Mouse (Mus musculus) forebrain, embryonic 13.5 days (tissue): ENCODE results near the gene Lrrtm4. TPM values are rescaled to one million over a fixed set of nuclear protein-coding genes. Genes with fewer than 3 reads are reported as not detected.
A peak's percentile ranks its signal among the peaks of the same experiment; 100 is the strongest.

Experiments
- ATAC-seq: fragments of 200-750 bp; cut with Nextera tagmentation; 2 replicates; pipeline ENCODE4 v1.8.0; 2017
- H3K27ac ChIP-seq: fragments of 300-500 bp; sonication (generic); 2 replicates; pipeline ENCODE4 v1.5.1; 2015; ENCODE audit warnings: inconsistent platforms, mild to moderate bottlenecking, moderate library complexity
- H3K27me3 ChIP-seq: fragments of 300-500 bp; sonication (generic); 2 replicates; pipeline ENCODE4 v1.6.1; 2015; ENCODE audit warnings: mild to moderate bottlenecking, inconsistent platforms
- H3K36me3 ChIP-seq: fragments of 300-500 bp; sonication (generic); 2 replicates; pipeline ENCODE4 v1.6.1; 2015; ENCODE audit warnings: mild to moderate bottlenecking, inconsistent platforms; ENCODE audit not compliant: poor library complexity, severe bottlenecking
- H3K4me1 ChIP-seq: fragments of 300-500 bp; sonication (generic); 2 replicates; pipeline ENCODE4 v1.6.1; 2015; ENCODE audit warnings: inconsistent platforms
- H3K4me2 ChIP-seq: fragments of 300-500 bp; sonication (generic); 2 replicates; pipeline ENCODE4 v1.6.1; 2015; ENCODE audit warnings: inconsistent platforms, mild to moderate bottlenecking, moderate library complexity
- H3K4me3 ChIP-seq: fragments of 300-500 bp; sonication (generic); 2 replicates; pipeline ENCODE4 v1.5.1; 2015; ENCODE audit warnings: mild to moderate bottlenecking, inconsistent platforms
- H3K9ac ChIP-seq: fragments of 300-500 bp; sonication (generic); 2 replicates; pipeline ENCODE4 v1.6.1; 2015; ENCODE audit warnings: mild to moderate bottlenecking, inconsistent platforms
- H3K9me3 ChIP-seq: fragments of 300-500 bp; sonication (generic); replicated peaks from 2 replicates; pipeline ENCODE4 v1.6.1; 2016; ENCODE audit warnings: inconsistent platforms
- WGBS: fragments of 180-500 bp; shearing (Covaris S2); methylation state at CpG from one replicate; pipeline ENCODE4 v1.1.7; 2015; 5-methylcytosine and 5-hydroxymethylcytosine counted together
- polyA plus RNA-seq: library from polyadenylated mRNA; unstranded; fragments of >200 nt; fragmentation: Nextera tagmentation; extraction: Ambion mirVana; gene quantifications from 2 replicates; pipeline ENCODE4 v1.2.1, GENCODE M21; 2015

Lrrtm4 gene
- polyA plus RNA-seq, 1 experiment from 2014 or later, result 7.9 TPM

GRCm38 (mm10) chr6:80182353-80182752 lies 163.7 kb downstream of the Lrrtm4 start:
- ATAC-seq, result no peak
- 85% methylated on average over 2 of the region's 2 CpGs for WGBS

GRCm38 (mm10) chr6:80185489-80186113 lies 166.9 kb downstream of the Lrrtm4 start:
- Histone ChIP-seq H3K27ac (no peak overlapping the region), H3K9me3 (no peaks in the 10 kb centered on the region), H3K9ac (no peak overlapping the region), H3K27me3 (no peaks in the 10 kb centered on the region), H3K4me1 (peaks cover 13% of the 10 kb centered on the region), H3K36me3 (no peaks in the 10 kb centered on the region), H3K4me3 (no peak overlapping the region), H3K4me2 (no peak overlapping the region)
- WGBS, result 34% methylated on average over 6 of the region's 6 CpGs
- ATAC-seq, result peak; percentile 74; the same call in 1 of the 2 replicates

More at GRCm38 (mm10) chr6:80182353-80182752, 163.7 kb downstream of the Lrrtm4 start:
- no peak overlapping the region for H3K9ac ChIP-seq
- H3K4me3 ChIP-seq, result no peak overlapping the region
- H3K9me3 ChIP-seq, result no peaks in the 10 kb centered on the region
- H3K27ac ChIP-seq, result no peak overlapping the region
- no peaks in the 10 kb centered on the region for H3K27me3 ChIP-seq
- H3K4me1 ChIP-seq, result peaks cover 13% of the 10 kb centered on the region
- H3K4me2 ChIP-seq, result no peak overlapping the region
- H3K36me3 ChIP-seq, result no peaks in the 10 kb centered on the region

- H3K9ac ChIP-seq, result no peak overlapping the region
- 16% methylated on average over 1 of the region's 1 CpGs for WGBS
- H3K27ac ChIP-seq, result no peak overlapping the region
- no peaks in the 10 kb centered on the region for H3K27me3 ChIP-seq
- no peaks in the 10 kb centered on the region for H3K9me3 ChIP-seq
- no peak for ATAC-seq
- H3K36me3 ChIP-seq, result no peaks in the 10 kb centered on the region
- H3K4me3 ChIP-seq, result no peak overlapping the region
- H3K4me2 ChIP-seq, result no peak overlapping the region
- H3K4me1 ChIP-seq, result peaks cover 13% of the 10 kb centered on the region
Measured at GRCm38 (mm10) chr6:80186791-80187190, 168.1 kb downstream of the Lrrtm4 start.

GRCm38 (mm10) chr6:80209476-80209875 lies 190.8 kb downstream of the Lrrtm4 start:
- no peak overlapping the region for H3K4me3 ChIP-seq
- H3K9ac ChIP-seq, result no peak overlapping the region
- no peak overlapping the region for H3K4me2 ChIP-seq
- no peak overlapping the region for H3K27ac ChIP-seq
- H3K9me3 ChIP-seq, result no peaks in the 10 kb centered on the region
- no peaks in the 10 kb centered on the region for H3K27me3 ChIP-seq
- H3K36me3 ChIP-seq, result no peaks in the 10 kb centered on the region
- ATAC-seq, result peak; percentile 61; the same call in 1 of the 2 replicates
- H3K4me1 ChIP-seq, result peaks cover 10% of the 10 kb centered on the region; the same call in 1 of the 2 replicates
- 8% methylated on average over 2 of the region's 2 CpGs for WGBS

DNA sequence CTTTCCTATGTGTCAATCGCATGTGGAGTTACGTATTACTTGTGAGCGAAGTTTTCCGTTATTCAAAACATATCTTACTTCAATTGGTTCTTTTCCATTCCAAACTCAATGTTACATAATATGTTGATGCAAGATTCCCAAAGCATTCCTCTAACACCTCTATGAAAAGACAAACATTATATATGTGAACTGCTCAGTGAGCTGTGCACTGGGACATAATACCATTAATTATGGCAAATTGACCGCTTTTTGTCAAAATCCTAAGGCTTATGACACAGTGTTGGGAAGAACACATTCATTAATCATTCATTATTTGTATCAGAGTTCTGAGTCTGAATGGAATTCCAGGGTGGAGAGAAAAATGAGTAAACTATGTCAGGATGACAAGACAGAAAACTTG lies 191.6 kb downstream of the Lrrtm4 start:
- WGBS, result 75% methylated on average over 5 of the region's 5 CpGs

DNA sequence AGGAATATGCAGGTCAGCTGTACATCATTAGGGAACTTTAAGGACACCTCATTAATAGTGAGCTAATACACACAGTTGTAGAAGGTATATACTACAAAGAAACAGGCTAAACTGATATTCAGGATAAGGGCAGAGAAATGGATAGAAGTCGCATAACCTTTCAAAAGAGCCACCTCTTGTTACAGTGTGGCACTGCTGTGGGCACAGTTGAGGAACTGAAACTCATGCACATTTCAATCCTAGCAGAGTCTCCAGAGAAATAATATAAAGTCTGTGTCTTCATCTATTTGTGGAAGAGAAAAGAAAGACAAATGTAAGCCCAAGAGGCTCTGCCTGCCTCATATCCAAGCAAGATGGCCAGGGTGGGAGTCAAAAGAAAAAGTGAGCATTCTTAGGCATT lies 242.9 kb downstream of the Lrrtm4 start:
- no peaks in the 10 kb centered on the region for H3K9me3 ChIP-seq
- no peak overlapping the region for H3K27ac ChIP-seq
- no peaks in the 10 kb centered on the region for H3K27me3 ChIP-seq
- H3K9ac ChIP-seq, result no peak overlapping the region
- no peak overlapping the region for H3K4me2 ChIP-seq
- 94% methylated on average over 1 of the region's 1 CpGs for WGBS
- no peaks in the 10 kb centered on the region for H3K4me1 ChIP-seq
- H3K4me3 ChIP-seq, result no peak overlapping the region
- ATAC-seq, result peak; percentile 24; the same call in 1 of the 2 replicates
- no peaks in the 10 kb centered on the region for H3K36me3 ChIP-seq

More for the DNA sequence above, 191.6 kb downstream of the Lrrtm4 start:
- H3K4me1 ChIP-seq, result peaks cover 10% of the 10 kb centered on the region; the same call in 1 of the 2 replicates
- H3K4me3 ChIP-seq, result no peak overlapping the region
- no peak overlapping the region for H3K27ac ChIP-seq
- no peak overlapping the region for H3K9ac ChIP-seq
- H3K36me3 ChIP-seq, result no peaks in the 10 kb centered on the region
- H3K4me2 ChIP-seq, result no peak overlapping the region
- no peaks in the 10 kb centered on the region for H3K27me3 ChIP-seq
- no peaks in the 10 kb centered on the region for H3K9me3 ChIP-seq
- no peak for ATAC-seq

DNA sequence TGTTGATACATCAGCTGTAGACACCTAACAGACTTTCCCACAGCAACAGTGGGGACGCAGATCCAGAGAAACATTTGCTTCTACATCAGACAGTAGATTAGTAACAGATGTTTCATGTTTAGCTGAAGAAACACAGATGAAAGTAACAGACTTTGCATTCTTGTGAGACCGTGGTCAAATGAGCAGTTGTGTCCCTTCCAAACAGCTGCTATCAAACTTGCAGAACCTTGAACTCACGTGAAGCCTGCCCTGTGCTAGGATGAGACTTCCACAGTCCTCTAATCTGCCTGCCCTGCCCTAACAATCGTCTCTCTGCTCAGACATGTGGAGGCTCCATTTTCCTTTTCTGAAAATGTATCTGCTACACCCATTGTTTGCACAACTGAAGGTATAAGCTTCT lies 245.3 kb downstream of the Lrrtm4 start:
- H3K4me1 ChIP-seq, result no peaks in the 10 kb centered on the region
- H3K4me2 ChIP-seq, result no peak overlapping the region
- H3K36me3 ChIP-seq, result no peaks in the 10 kb centered on the region
- H3K9me3 ChIP-seq, result no peaks in the 10 kb centered on the region
- H3K27ac ChIP-seq, result no peak overlapping the region
- ATAC-seq, result no peak
- no peak overlapping the region for H3K9ac ChIP-seq
- H3K27me3 ChIP-seq, result no peaks in the 10 kb centered on the region
- no peak overlapping the region for H3K4me3 ChIP-seq
- 83% methylated on average over 4 of the region's 4 CpGs for WGBS

DNA sequence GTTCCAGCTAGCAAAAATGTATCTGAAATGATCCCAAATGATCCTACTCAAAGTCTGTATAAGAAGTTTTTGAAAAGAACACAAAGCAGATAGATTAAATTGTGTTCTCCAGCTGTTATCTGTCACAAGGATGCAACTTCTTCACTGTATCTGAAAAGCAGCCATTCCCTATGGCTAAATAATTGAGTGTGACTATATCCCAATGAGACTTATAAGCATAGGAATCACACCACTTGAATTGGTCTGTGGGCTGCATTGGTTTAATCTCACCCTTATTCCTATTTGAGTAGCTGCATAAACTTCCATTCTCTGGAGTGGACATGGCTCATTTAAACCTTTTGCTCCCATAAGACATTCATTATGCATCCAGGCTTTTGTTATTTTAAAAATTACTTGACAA lies 245.9 kb downstream of the Lrrtm4 start:
- Histone ChIP-seq H3K9ac (no peak overlapping the region), H3K9me3 (no peaks in the 10 kb centered on the region), H3K27ac (no peak overlapping the region), H3K4me1 (no peaks in the 10 kb centered on the region), H3K36me3 (no peaks in the 10 kb centered on the region), H3K4me2 (no peak overlapping the region), H3K27me3 (no peaks in the 10 kb centered on the region), H3K4me3 (no peak overlapping the region)
- ATAC-seq, result no peak

- no peaks in the 10 kb centered on the region for H3K4me1 ChIP-seq
- H3K4me2 ChIP-seq, result no peak overlapping the region
- H3K4me3 ChIP-seq, result no peak overlapping the region
- no peaks in the 10 kb centered on the region for H3K9me3 ChIP-seq
- no peaks in the 10 kb centered on the region for H3K27me3 ChIP-seq
- ATAC-seq, result no peak
- no peak overlapping the region for H3K9ac ChIP-seq
- 73% methylated on average over 3 of the region's 3 CpGs for WGBS
- no peaks in the 10 kb centered on the region for H3K36me3 ChIP-seq
- H3K27ac ChIP-seq, result no peak overlapping the region
Measured at GRCm38 (mm10) chr6:80265746-80266145, 247.1 kb downstream of the Lrrtm4 start.

DNA sequence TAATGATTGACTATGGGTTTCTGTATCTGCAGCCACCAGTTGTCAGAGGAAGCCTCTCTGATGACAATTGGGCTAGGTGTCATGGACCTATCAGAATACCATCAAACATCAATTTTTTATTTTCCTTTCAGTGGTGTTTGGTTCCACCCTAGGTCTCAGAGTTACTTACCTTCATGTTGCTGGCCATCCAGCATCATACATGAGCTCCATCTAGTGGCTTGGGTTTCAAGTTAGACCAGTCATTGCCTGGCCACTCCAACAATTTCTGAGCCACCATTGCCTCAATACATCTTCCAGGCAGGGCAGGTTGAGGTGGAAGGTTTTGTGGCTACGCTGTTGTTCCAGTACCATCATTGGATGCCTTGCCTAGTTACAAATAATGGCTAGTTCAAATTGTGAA lies 268.3 kb downstream of the Lrrtm4 start:
- WGBS, result 96% methylated on average over 1 of the region's 1 CpGs
- ATAC-seq, result no peak
- H3K36me3 ChIP-seq, result no peaks in the 10 kb centered on the region
- no peak overlapping the region for H3K4me2 ChIP-seq
- H3K27me3 ChIP-seq, result no peaks in the 10 kb centered on the region
- H3K4me3 ChIP-seq, result no peak overlapping the region
- H3K9ac ChIP-seq, result no peak overlapping the region
- H3K27ac ChIP-seq, result no peak overlapping the region
- no peaks in the 10 kb centered on the region for H3K9me3 ChIP-seq
- H3K4me1 ChIP-seq, result no peaks in the 10 kb centered on the region

- H3K27me3 ChIP-seq, result no peaks in the 10 kb centered on the region
- H3K27ac ChIP-seq, result no peak overlapping the region
- no peak overlapping the region for H3K4me2 ChIP-seq
- no peaks in the 10 kb centered on the region for H3K4me1 ChIP-seq
- no peaks in the 10 kb centered on the region for H3K9me3 ChIP-seq
- no peak overlapping the region for H3K4me3 ChIP-seq
- H3K36me3 ChIP-seq, result no peaks in the 10 kb centered on the region
- H3K9ac ChIP-seq, result no peak overlapping the region
- no peak for ATAC-seq
Measured at GRCm38 (mm10) chr6:80301871-80302270, 283.2 kb downstream of the Lrrtm4 start.

DNA sequence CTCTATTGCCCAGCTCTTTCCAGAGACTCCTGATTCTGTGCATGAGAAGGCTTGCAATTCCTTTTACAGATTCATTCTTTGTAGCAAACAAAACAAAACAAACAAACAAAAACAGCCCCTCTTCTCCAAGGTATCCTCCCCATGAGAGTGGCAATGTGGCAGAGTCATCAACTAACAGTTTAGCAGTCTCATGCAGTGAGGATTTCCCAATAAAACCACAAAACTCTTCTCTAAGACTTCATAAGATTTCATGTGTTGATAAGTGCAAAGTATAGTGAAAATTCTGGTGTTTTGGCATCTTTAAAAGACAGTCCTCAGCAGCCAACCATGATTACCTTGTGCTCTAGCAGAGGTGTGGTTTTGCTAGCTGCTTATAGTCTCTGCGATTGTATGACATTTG lies 284.9 kb downstream of the Lrrtm4 start:
- Histone ChIP-seq H3K27ac (no peak overlapping the region), H3K27me3 (no peaks in the 10 kb centered on the region), H3K4me2 (no peak overlapping the region), H3K9me3 (no peaks in the 10 kb centered on the region), H3K4me1 (no peaks in the 10 kb centered on the region), H3K36me3 (no peaks in the 10 kb centered on the region), H3K4me3 (no peak overlapping the region), H3K9ac (no peak overlapping the region)
- 93% methylated on average over 1 of the region's 1 CpGs for WGBS
- ATAC-seq, result no peak

GRCm38 (mm10) chr6:80328391-80328790 lies 309.7 kb downstream of the Lrrtm4 start:
- Histone ChIP-seq H3K27me3 (no peaks in the 10 kb centered on the region), H3K4me3 (no peak overlapping the region), H3K9me3 (no peaks in the 10 kb centered on the region), H3K9ac (no peak overlapping the region), H3K4me2 (no peak overlapping the region), H3K36me3 (no peaks in the 10 kb centered on the region), H3K4me1 (no peaks in the 10 kb centered on the region), H3K27ac (no peak overlapping the region)
- no peak for ATAC-seq
- WGBS, result 93% methylated on average over 3 of the region's 3 CpGs
